Mouse (Mus musculus): ENCODE measurements around the gene Mcmbp. TPM values are rescaled to one million over a fixed set of nuclear protein-coding genes. Genes with fewer than 3 reads are reported as not detected.

The Mcmbp gene
- 50.0 and 52.8 TPM in 2 replicates for polyA plus RNA-seq (2015; fragmentation: Nextera tagmentation; extraction: Ambion mirVana)

DNA sequence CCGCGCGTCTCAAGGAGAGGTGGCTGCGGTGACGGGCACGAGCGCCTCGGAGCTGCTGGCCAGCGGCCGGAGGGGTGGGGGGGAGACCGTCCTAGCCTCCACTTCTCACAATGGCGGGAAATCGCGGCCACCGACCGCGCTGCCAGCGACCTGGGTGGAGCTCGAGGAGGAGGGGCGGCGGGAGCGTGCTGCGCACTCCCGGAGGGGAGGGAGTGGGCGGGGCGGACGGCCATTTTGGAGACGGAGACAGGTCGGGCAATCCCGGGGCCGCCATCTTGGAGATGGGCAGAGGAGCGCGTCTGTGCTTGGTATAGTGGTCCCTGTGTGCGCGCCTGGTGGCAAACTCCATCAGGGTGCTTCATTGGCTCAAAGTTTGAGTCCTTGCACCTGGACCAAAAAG is at the start of gene Mcmbp:
Gene Mcmbp (minus strand): TSS at position 162 of the 400 bp plus-strand sequence.
- H3K4me1 ChIP-seq (replicated peaks), result peaks cover 39% of the 10 kb centered on the region
- no peaks in the 10 kb centered on the region for H3K9me3 ChIP-seq
- H3K36me3 ChIP-seq, result no peaks in the 10 kb centered on the region
- H3K9ac ChIP-seq, result peak within 1 kb of the TSS; percentile 95
- peak within 1 kb of the TSS; percentile 90 for H3K27ac ChIP-seq (replicated peaks)
- H3K27me3 ChIP-seq, result peaks cover 8% of the 10 kb centered on the region
- H3K4me3 ChIP-seq, result peak within 1 kb of the TSS; percentile 98
- peak; percentile 90 for ATAC-seq (ENCODE audit: low read depth)
- peak within 1 kb of the TSS; percentile 95 for H3K4me2 ChIP-seq
- under 1% methylated on average over 35 of the region's 35 CpGs for WGBS

DNA sequence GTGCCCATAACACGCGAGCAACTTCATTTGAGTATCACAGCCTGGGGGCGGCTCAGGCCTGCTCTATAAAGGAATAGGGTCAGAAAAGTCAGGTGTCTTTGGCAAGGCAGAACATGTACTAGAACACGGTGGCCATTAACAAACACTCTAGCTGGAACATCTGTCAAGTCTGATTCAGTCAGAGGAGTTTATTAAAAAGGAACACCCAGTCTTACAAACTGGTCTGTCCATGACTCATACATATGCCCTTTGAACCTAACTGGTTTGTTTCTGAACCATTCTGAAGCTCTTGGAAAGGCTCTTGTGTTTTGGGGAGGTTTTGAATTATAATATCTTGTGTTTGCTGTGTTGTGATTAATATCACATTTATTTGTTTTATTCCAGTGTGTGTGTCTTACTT is 49.8 kb upstream of the Mcmbp start:
- H3K9ac ChIP-seq, result no peak overlapping the region
- no peak overlapping the region for H3K27ac ChIP-seq (replicated peaks)
- H3K27me3 ChIP-seq, result no peaks in the 10 kb centered on the region
- no peaks in the 10 kb centered on the region for H3K4me1 ChIP-seq (replicated peaks)
- 85% methylated on average over 4 of the region's 4 CpGs for WGBS
- no peak for ATAC-seq (ENCODE audit: low read depth)
- peaks cover 16% of the 10 kb centered on the region for H3K36me3 ChIP-seq
- H3K4me3 ChIP-seq, result no peak overlapping the region
- H3K4me2 ChIP-seq, result no peak overlapping the region
- H3K9me3 ChIP-seq, result 0 out of 2 replicates have a peak, but pooled peaks cover 6% of the 10 kb centered on the region

GRCm38 (mm10) chr7:128781846-128782245 is 41.6 kb upstream of the Mcmbp start:
- Histone ChIP-seq H3K36me3 (peaks cover 87% of the 10 kb centered on the region), H3K27me3 (no peaks in the 10 kb centered on the region), H3K27ac (replicated peaks) (no peak overlapping the region), H3K9me3 (0 out of 2 replicates have a peak, but pooled peaks cover 6% of the 10 kb centered on the region), H3K4me3 (no peak overlapping the region), H3K4me1 (replicated peaks) (no peaks in the 10 kb centered on the region), H3K4me2 (no peak overlapping the region), H3K9ac (no peak overlapping the region)
- ATAC-seq (ENCODE audit: low read depth), result no peak
- 90% methylated on average over 3 of the region's 3 CpGs for WGBS

DNA sequence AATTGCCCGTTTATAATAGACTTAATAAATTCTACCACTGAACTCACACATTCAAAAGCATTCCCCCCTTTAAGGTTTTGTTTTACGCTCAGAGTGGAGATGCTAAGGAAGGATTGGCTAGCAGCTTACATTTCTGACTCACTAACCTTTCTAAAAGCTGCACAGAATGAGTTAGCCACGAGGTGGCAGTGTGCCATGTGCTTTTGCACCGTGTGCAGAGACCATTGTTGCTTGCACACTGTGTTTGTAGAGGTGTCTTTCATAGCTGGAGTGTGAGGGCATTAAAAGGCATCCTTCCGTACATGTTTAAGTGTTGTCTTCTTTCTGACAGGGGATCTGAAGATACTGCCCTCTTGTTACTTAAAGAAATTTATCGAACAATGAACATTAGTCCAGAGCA is 39.0 kb upstream of the Mcmbp start:
- Histone ChIP-seq H3K27ac (replicated peaks) (no peak overlapping the region), H3K9me3 (no peaks in the 10 kb centered on the region), H3K9ac (no peak overlapping the region), H3K27me3 (no peaks in the 10 kb centered on the region), H3K4me1 (replicated peaks) (no peaks in the 10 kb centered on the region), H3K36me3 (peaks cover 89% of the 10 kb centered on the region), H3K4me2 (no peak overlapping the region), H3K4me3 (no peak overlapping the region)
- 48% methylated on average over 6 of the region's 6 CpGs for WGBS
- peak; percentile 79 for ATAC-seq (ENCODE audit: low read depth)

DNA sequence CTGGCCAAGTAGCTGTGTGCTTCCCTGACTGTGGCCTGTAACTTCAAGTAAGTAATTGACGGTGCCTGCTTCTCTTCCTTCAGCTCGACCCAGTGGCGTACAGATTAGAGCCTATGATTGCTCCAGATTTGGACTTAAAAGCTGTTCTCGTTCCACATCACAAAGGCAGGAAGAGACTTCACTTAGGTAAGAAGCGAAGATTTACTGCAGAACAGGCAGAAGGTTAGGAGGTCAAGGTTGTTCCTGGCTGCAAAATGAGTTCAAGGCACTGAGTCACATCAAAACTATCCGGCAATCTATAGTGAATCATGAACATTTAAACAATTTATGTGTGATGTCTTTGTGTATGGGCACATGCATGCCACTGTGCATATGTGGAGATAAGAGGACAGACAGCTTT is 36.9 kb upstream of the Mcmbp start:
- Histone ChIP-seq H3K4me1 (replicated peaks) (no peaks in the 10 kb centered on the region), H3K36me3 (peaks cover 93% of the 10 kb centered on the region), H3K27me3 (no peaks in the 10 kb centered on the region), H3K4me3 (no peak overlapping the region), H3K4me2 (no peak overlapping the region), H3K27ac (replicated peaks) (no peak overlapping the region), H3K9me3 (no peaks in the 10 kb centered on the region), H3K9ac (no peak overlapping the region)
- WGBS, result 87% methylated on average over 6 of the region's 6 CpGs
- ATAC-seq (ENCODE audit: low read depth), result no peak

DNA sequence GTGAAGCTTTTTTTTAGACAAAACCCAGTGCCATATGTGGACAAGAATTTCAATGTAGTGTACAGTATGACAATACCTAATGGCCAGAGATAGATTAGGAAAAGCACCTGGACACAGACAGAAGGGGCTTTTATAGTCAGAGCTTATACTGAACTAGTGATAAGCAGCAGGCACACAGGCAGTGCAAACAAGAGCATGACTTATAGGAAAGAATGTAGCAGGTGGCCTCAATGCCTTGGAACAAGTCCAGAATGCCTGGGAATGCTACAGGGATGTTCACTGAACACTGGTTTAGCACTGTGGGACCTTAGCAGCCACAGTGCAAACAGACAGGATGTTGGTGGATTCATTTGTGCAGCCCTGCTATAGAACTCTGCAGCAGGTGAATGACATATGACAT is 26.4 kb upstream of the Mcmbp start:
- H3K4me2 ChIP-seq, result no peak overlapping the region
- H3K4me3 ChIP-seq, result no peak overlapping the region
- no peaks in the 10 kb centered on the region for H3K27me3 ChIP-seq
- no peak for ATAC-seq (ENCODE audit: low read depth)
- H3K9me3 ChIP-seq, result no peaks in the 10 kb centered on the region
- no peak overlapping the region for H3K27ac ChIP-seq (replicated peaks)
- no peaks in the 10 kb centered on the region for H3K4me1 ChIP-seq (replicated peaks)
- peaks cover 91% of the 10 kb centered on the region for H3K36me3 ChIP-seq
- H3K9ac ChIP-seq, result no peak overlapping the region

GRCm38 (mm10) chr7:128758948-128759347 is 18.7 kb upstream of the Mcmbp start:
- Histone ChIP-seq H3K36me3 (peaks cover 96% of the 10 kb centered on the region), H3K27ac (replicated peaks) (no peak overlapping the region), H3K4me1 (replicated peaks) (no peaks in the 10 kb centered on the region), H3K4me3 (no peak overlapping the region), H3K9ac (no peak overlapping the region), H3K27me3 (no peaks in the 10 kb centered on the region), H3K9me3 (no peaks in the 10 kb centered on the region), H3K4me2 (no peak overlapping the region)
- no peak for ATAC-seq (ENCODE audit: low read depth)
- 96% methylated on average over 4 of the region's 4 CpGs for WGBS

DNA sequence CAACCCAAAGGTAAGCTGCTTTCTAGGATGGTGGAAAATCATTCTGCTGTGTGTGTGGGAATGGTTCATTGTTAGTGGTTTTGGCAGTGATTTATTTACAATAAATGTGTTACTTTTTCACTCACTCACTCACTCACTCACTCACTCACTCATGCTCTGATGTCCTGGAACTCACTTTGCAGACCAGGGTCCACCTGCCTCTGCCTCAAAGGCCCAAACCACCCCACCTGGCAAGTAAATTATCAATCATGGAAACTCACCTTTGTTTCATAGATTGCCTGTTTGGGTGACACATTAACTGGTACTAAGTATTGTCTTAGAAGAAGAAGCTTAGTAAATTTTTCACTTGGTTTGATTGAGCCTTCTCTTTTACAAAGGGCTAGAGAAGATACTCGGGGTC is 15.1 kb upstream of the Mcmbp start:
- Histone ChIP-seq H3K9ac (no peak overlapping the region), H3K27me3 (no peaks in the 10 kb centered on the region), H3K4me1 (replicated peaks) (no peaks in the 10 kb centered on the region), H3K27ac (replicated peaks) (no peak overlapping the region), H3K4me2 (no peak overlapping the region), H3K36me3 (peaks cover 95% of the 10 kb centered on the region), H3K9me3 (no peaks in the 10 kb centered on the region), H3K4me3 (no peak overlapping the region)
- no peak for ATAC-seq (ENCODE audit: low read depth)
- WGBS, result 93% methylated on average over 1 of the region's 1 CpGs

GRCm38 (mm10) chr7:128752012-128752411 is 11.7 kb upstream of the Mcmbp start:
- H3K4me2 ChIP-seq, result no peak overlapping the region
- no peak for ATAC-seq (ENCODE audit: low read depth)
- no peak overlapping the region for H3K9ac ChIP-seq
- H3K36me3 ChIP-seq, result peaks cover 66% of the 10 kb centered on the region
- H3K4me1 ChIP-seq (replicated peaks), result peaks cover 23% of the 10 kb centered on the region
- H3K27me3 ChIP-seq, result no peaks in the 10 kb centered on the region
- H3K9me3 ChIP-seq, result no peaks in the 10 kb centered on the region
- no peak overlapping the region for H3K4me3 ChIP-seq
- 89% methylated on average over 4 of the region's 4 CpGs for WGBS
- H3K27ac ChIP-seq (replicated peaks), result no peak overlapping the region

DNA sequence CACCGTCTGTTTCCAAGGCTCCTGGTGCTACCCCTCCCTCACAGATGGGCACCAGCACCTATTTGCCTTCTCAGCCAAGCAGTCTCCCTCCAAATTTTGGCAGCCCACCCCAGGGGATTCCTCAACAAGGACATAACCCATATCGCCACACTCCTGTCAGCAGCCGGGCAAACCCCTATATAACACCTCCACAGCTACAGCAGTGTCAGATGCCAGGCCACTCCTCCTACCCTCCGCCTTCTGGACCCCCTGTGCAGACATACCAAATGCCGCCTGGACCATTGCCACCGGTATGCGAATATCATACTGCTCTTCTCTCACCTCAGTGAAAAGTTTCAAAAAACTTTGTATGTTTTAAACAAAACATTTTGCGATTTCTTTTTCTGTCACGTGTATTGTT is 10.0 kb upstream of the Mcmbp start:
- peaks cover 40% of the 10 kb centered on the region for H3K4me1 ChIP-seq (replicated peaks)
- no peaks in the 10 kb centered on the region for H3K9me3 ChIP-seq
- H3K4me3 ChIP-seq, result no peak overlapping the region
- H3K27ac ChIP-seq (replicated peaks), result no peak overlapping the region
- H3K9ac ChIP-seq, result no peak overlapping the region
- H3K4me2 ChIP-seq, result no peak overlapping the region
- ATAC-seq (ENCODE audit: low read depth), result no peak
- peaks cover 50% of the 10 kb centered on the region for H3K36me3 ChIP-seq
- 86% methylated on average over 9 of the region's 9 CpGs for WGBS
- H3K27me3 ChIP-seq, result no peaks in the 10 kb centered on the region

GRCm38 (mm10) chr7:128748758-128749157 is 8.5 kb upstream of the Mcmbp start:
- no peaks in the 10 kb centered on the region for H3K9me3 ChIP-seq
- no peak for ATAC-seq (ENCODE audit: low read depth)
- H3K27me3 ChIP-seq, result no peaks in the 10 kb centered on the region
- H3K27ac ChIP-seq (replicated peaks), result no peak overlapping the region
- peaks cover 35% of the 10 kb centered on the region for H3K36me3 ChIP-seq
- H3K4me3 ChIP-seq, result no peak overlapping the region
- peaks cover 48% of the 10 kb centered on the region for H3K4me1 ChIP-seq (replicated peaks)
- 74% methylated on average over 3 of the region's 3 CpGs for WGBS
- H3K4me2 ChIP-seq, result 0 out of 2 replicates have a peak overlapping the region, but pooled peaks have one; percentile 4
- H3K9ac ChIP-seq, result 0 out of 2 replicates have a peak overlapping the region, but pooled peaks have one; percentile 18

DNA sequence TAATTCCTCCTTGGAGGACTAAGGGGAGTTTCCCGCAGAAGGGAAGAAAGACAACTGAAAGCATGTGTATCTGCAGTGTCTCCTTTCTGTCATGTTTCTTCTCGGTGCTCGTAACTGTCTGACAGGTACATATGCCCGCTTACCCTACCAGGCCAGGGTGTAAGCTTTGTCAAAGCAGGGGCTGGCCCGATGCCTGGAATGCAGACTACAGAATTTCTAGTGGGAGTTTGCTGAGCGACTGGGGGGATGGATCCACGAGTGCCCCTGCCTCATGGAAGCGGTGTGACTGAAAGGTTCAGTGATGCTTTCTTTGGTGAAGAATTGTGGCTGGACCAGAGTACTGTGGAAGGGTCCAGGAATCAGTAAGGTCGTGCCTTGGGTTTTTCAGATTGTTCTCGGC is 5.9 kb upstream of the Mcmbp start:
- WGBS, result 93% methylated on average over 10 of the region's 10 CpGs
- H3K27me3 ChIP-seq, result peaks cover 8% of the 10 kb centered on the region
- H3K27ac ChIP-seq (replicated peaks), result no peak overlapping the region
- H3K36me3 ChIP-seq, result peaks cover 12% of the 10 kb centered on the region
- no peaks in the 10 kb centered on the region for H3K9me3 ChIP-seq
- H3K9ac ChIP-seq, result peak overlapping the region; percentile 97
- H3K4me2 ChIP-seq, result peak overlapping the region; percentile 96
- peaks cover 48% of the 10 kb centered on the region for H3K4me1 ChIP-seq (replicated peaks)
- H3K4me3 ChIP-seq, result peak overlapping the region; percentile 98
- no peak for ATAC-seq (ENCODE audit: low read depth)

GRCm38 (mm10) chr7:128744684-128745485 is 4.6 kb upstream of the Mcmbp start, which contains the start of gene Sec23ip:
Sec23ip (plus strand) TSS chr7:128744943.
- no peaks in the 10 kb centered on the region for H3K36me3 ChIP-seq
- peak within 1 kb of the TSS; percentile 97 for H3K9ac ChIP-seq
- H3K27me3 ChIP-seq, result peaks cover 8% of the 10 kb centered on the region
- peaks cover 52% of the 10 kb centered on the region for H3K4me1 ChIP-seq (replicated peaks)
- peak; percentile 86 for ATAC-seq (ENCODE audit: low read depth)
- H3K4me3 ChIP-seq, result peak within 1 kb of the TSS; percentile 98
- under 1% methylated on average over 55 of the region's 55 CpGs for WGBS
- H3K27ac ChIP-seq (replicated peaks), result peak within 1 kb of the TSS; percentile 78
- H3K4me2 ChIP-seq, result peak within 1 kb of the TSS; percentile 96
- no peaks in the 10 kb centered on the region for H3K9me3 ChIP-seq

Data from neural tube, embryonic 13.5 days (tissue).